Mouse (Mus musculus) olfactory bulb, adult 2 months (tissue): ENCODE data around the gene Gm44973.

Source experiments
- CTCF ChIP-seq: fragments of 200-500 bp; IDR thresholded peaks from 2 replicates; pipeline ENCODE4 v1.5.1; 2012; ENCODE audit warnings: low read depth, mild to moderate bottlenecking, low read length, moderate library complexity; ENCODE audit not compliant: insufficient read depth
- POLR2A ChIP-seq: fragments of 200-500 bp; IDR thresholded peaks from 2 replicates; pipeline ENCODE4 v1.6.1; 2012; ENCODE audit warnings: mild to moderate bottlenecking, low read depth, low read length, moderate library complexity; ENCODE audit not compliant: insufficient read depth

- TF ChIP-seq POLR2A (no peak), CTCF (no peak)
These were observed 59.7 kb downstream of the Gm44973 start for GRCm38 (mm10) chr7:5074984-5075383.
